Mouse (Mus musculus) left cerebral cortex, adult 2 months (tissue): ENCODE measurements around the gene Chst14. TPM values are rescaled to one million over a fixed set of nuclear protein-coding genes. Genes with fewer than 3 reads are reported as not detected.

Experiments used
- DNase-seq, 2 experiments: peaks; one replicate each; pipeline ENCODE4 v3.0.0; 2021 to 2022; ENCODE audit warnings: low spot score in 2 of 2, mixed read lengths in 1 of 2; ENCODE audit errors: extremely low spot score in 1 of 2
- H3K27ac ChIP-seq: fragments of 200-600 bp; 2 replicates; pipeline ENCODE4 v1.8.1; 2022
- H3K4me3 ChIP-seq: fragments of 200-600 bp; 2 replicates; pipeline ENCODE4 v1.8.1; 2022
- CTCF ChIP-seq: fragments of 200-600 bp; IDR thresholded peaks from 2 replicates; pipeline ENCODE4 v1.8.1; 2022; ENCODE audit warnings: antibody characterized with exemption, mild to moderate bottlenecking, moderate library complexity
- intact Hi-C: fragments of 180-260 bp; cut with DNase I; formaldehyde crosslinking; loops from one replicate; pipeline ENCODE4 v1.15.1; 2025
- total RNA-seq, 2 experiments: library from RNA; stranded (reverse); gene quantifications; 2 replicates each; pipeline ENCODE4 v1.2.3; 2021

Chst14 gene
- total RNA-seq, 2 experiments from 2014 or later: 2.4 to 3.3 TPM

- no peak overlapping the region for H3K4me3 ChIP-seq
- intact Hi-C loops: no loop called here
- no peak for TF ChIP-seq CTCF
- no peak overlapping the region for H3K27ac ChIP-seq
- no peak for DNase-seq
Measured at GRCm38 (mm10) chr2:118943232-118943631, 16.9 kb downstream of the Chst14 start.

GRCm38 (mm10) chr2:118948818-118949217, 22.5 kb downstream of the Chst14 start:
- no peak for DNase-seq
- TF ChIP-seq CTCF: no peak

GRCm38 (mm10) chr2:118949699-118950098, 23.4 kb downstream of the Chst14 start:
- intact Hi-C loops: no loop called here
- TF ChIP-seq CTCF: no peak

More at GRCm38 (mm10) chr2:118948818-118949217, 22.5 kb downstream of the Chst14 start:
- intact Hi-C loops: no loop called here
- H3K27ac ChIP-seq: no peak overlapping the region
- H3K4me3 ChIP-seq: no peak overlapping the region

GRCm38 (mm10) chr2:118956497-118956896, 30.2 kb downstream of the Chst14 start:
- Histone ChIP-seq H3K4me3 (no peak overlapping the region), H3K27ac (no peak overlapping the region)
- TF ChIP-seq CTCF: no peak
- intact Hi-C loops: no loop called here
- DNase-seq: no peak

More at GRCm38 (mm10) chr2:118949699-118950098, 23.4 kb downstream of the Chst14 start:
- no peak overlapping the region for H3K27ac ChIP-seq
- no peak overlapping the region for H3K4me3 ChIP-seq
- no peak for DNase-seq

- Histone ChIP-seq H3K4me3 (no peak overlapping the region), H3K27ac (no peak overlapping the region)
- intact Hi-C loops: no loop called here
- no peak for DNase-seq
- no peak for TF ChIP-seq CTCF
Measured at GRCm38 (mm10) chr2:118959644-118960043, 33.3 kb downstream of the Chst14 start.

GRCm38 (mm10) chr2:118960413-118960812, 34.1 kb downstream of the Chst14 start:
- Histone ChIP-seq H3K27ac (no peak overlapping the region), H3K4me3 (no peak overlapping the region)
- TF ChIP-seq CTCF: no peak
- DNase-seq: no peak
- intact Hi-C loops: no loop called here

GRCm38 (mm10) chr2:118961546-118961945, 35.2 kb downstream of the Chst14 start:
- TF ChIP-seq CTCF: no peak
- intact Hi-C loops: no loop called here
- Histone ChIP-seq H3K4me3 (no peak overlapping the region), H3K27ac (no peak overlapping the region)
- no peak for DNase-seq

GRCm38 (mm10) chr2:118963007-118963675, 36.8 kb downstream of the Chst14 start:
- intact Hi-C loops: no loop called here
- peak; percentile 23 for TF ChIP-seq CTCF
- no peak overlapping the region for H3K27ac ChIP-seq

GRCm38 (mm10) chr2:118963676-118964012, 37.3 kb downstream of the Chst14 start:
- no peak for TF ChIP-seq CTCF
- Histone ChIP-seq H3K4me3 (no peak overlapping the region), H3K27ac (no peak overlapping the region)
- DNase-seq: no peak
- intact Hi-C loops: no loop called here

More at GRCm38 (mm10) chr2:118963007-118963675, 36.8 kb downstream of the Chst14 start:
- no peak for DNase-seq
- H3K4me3 ChIP-seq: no peak overlapping the region

- intact Hi-C loops: no loop called here
- TF ChIP-seq CTCF: no peak
- H3K27ac ChIP-seq: no peak overlapping the region
- DNase-seq: no peak
- H3K4me3 ChIP-seq: no peak overlapping the region
Measured at GRCm38 (mm10) chr2:118969585-118970147, 43.4 kb downstream of the Chst14 start.

GRCm38 (mm10) chr2:118972048-118972447, 45.8 kb downstream of the Chst14 start:
- TF ChIP-seq CTCF: no peak
- no peak overlapping the region for H3K4me3 ChIP-seq
- H3K27ac ChIP-seq: no peak overlapping the region
- no peak for DNase-seq
- intact Hi-C loops: no loop called here

GRCm38 (mm10) chr2:118972687-118973376, 46.5 kb downstream of the Chst14 start:
- H3K27ac ChIP-seq: no peak overlapping the region
- intact Hi-C loops: no loop called here
- TF ChIP-seq CTCF: peak; percentile 99
- DNase-seq: peak; percentile 84 to 88
- peak overlapping the region; percentile 44 for H3K4me3 ChIP-seq
